Mouse (Mus musculus): ENCODE measurements around the gene Polr2i.
"Not testable (repeated sequence)": the region's sequence is repeated elsewhere in the genome, so short reads cannot be mapped to it uniquely, and the experiment has no call there.

Polr2i gene

DNA sequence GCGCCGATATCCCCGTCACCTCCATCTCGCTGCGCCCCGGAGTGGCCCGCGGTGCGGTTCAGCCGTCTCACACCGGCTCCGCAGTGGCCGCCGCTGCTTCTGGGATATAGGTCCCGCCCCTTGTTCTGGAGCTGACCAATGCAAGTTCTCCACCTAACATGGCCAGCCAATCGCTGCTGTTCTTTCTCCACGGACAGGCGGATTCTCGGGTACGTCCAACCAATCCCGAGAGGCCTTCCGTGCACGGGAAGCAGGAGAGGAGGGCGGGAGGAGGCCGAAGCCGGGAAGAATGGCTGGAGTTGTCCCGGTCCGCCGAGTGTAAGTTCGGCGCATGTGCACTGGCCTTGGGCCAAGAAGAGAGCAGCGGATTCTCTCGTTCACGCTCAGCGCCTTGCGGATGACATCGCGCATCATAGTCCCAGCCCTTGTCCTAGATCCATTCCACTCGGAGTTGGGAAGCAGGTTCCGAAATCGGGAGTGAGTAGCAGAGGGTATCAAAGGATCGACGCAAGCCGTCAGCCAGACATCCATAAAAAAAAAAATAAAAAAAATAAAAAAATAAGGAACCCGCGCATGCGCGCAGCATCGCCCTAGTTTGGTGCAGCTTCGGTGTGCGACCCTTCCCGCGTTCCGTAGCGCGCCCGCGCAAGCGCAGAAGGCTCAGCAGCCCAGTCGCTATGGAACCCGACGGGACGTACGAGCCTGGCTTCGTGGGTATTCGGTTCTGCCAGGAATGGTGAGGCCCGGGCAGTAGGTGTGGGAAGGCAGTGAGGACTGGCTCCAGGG lies at the start of gene Polr2i, which contains the start of gene Tbcb:
Polr2i (plus strand) TSS at position 280 of the 786 bp plus-strand sequence.
Tbcb (minus strand) TSS at position 604 of the 786 bp plus-strand sequence.
- DNase-seq, result peak; percentile 100

DNA sequence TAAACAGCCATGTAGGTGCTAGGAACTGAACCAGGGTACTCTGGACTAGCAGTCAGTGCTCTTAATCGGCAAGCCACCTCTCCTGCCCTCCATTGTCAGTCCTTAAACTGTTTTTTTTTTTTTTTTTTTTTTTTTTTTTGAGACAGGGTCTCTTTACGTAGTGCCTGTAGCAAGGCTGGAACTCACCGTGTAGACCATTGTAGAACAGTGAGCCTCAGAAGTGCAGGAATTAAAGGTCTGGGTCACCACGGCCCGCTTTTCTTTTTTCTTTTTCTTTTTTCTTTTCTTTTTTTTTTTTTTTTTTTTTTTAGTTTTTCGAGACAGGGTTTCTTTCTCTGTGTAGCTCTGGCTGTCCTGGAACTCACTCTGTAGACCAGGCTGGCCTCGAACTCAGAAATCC lies 48.6 kb upstream of the Polr2i start:
- not testable (repeated sequence) for DNase-seq

DNA sequence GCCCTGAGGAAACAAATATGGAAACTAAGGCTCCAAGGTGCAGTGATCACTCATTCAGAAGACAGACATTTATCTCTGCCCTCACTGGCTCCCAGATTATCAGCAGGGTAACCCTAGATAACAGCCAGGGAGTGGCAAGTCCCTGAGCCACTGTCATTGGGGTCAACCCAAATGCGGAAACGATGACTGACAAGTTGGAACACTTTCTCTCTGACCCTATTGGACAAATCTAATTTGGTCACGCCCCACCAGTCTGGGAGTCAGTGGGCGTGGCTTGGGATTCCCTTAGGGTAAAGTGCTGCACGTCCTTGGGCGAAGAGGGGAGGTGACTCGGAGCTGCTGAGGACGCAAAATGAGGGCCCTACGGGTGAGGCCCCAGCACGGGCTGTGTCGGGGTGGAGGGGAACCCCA lies 47.9 kb upstream of the Polr2i start, which contains the start of gene Cox7a1:
Cox7a1 (plus strand) TSS at position 266 of the 411 bp plus-strand sequence.
- peak; percentile 72 for DNase-seq

DNA sequence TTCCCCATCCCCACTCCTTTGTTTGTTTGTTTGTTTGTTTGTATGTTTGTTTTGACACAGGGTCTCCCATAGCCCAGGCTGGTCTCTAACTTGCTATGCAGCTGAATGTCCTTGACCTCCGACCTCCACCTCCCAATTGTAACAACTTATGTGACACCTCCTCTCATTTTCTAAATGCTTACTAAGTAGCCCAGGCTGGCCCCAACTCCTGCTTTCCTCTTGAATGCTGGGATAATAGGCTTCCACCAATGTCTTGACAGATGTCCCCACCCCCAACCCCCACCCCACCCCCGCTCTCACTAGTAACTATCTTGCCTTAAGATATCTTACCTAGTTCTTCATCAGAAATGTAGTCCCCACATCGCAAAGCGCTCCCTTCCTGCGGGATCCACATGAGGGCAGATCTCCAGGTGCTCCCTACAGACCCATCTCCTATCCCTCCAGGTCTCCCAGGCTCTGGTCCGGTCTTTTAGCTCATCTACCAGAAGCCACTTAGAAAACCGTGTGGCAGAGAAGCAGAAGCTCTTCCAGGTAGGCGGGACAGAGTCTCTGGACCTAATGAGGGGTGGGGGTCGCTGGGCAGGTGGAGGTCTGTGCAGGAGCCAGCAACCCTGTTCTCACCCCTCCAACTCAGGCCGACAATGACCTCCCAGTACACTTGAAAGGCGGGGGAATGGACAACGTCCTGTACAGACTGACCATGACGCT lies 47.0 kb upstream of the Polr2i start:
- DNase-seq, result no peak

DNA sequence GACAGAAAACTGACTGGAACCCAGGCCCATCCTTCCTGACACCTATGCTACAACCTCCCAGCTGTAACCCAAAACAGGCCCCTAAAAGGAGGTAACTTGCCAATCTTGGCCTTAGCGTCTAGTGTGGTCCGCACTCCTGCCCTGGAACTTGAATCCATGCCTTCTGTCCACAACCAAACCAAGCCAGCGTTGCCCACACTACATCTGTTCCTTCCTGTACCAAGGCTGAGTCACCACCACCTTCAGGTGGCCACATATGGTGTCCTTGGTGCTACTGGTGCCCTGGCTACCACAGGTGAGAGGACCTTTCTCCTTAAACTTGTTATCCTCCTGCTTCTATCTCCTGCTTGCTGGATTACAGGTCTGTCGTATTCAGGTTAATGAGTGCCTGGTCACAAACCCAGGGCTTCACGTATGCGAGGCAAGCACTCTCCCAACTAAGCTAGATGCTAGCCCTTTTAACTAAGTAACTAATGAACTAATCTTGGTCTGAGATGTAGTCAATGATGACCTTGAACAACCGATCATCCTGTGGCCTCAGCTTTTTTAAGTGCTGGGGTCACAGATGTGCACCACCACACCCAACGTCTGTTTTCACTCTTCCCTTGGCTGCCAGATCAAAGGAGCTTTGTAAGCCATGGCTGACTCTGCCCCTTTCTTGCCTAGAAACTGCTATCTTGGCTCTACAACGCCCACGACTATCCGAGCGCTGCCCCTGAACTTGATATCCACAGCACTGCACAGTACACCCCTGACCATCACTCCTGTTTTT lies 43.2 kb upstream of the Polr2i start:
- DNase-seq, result peak; percentile 44

DNA sequence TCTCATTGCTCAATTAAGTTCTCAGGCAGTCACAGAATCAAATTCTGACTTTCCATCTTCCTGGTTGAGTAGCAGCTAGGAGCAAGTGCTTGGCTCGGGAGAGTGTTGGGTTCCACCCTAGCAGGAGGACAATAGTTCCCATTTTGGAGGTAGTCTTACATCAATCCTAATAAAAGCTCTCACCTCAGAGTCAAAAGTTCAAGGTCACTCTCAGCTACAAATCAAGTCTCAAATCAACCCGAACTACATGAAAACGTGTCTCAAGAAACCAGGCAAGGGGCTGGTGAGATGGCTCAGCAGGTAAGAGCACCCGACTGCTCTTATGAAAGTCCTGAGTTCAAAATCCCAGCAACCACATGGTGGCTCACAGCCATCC lies 42.6 kb upstream of the Polr2i start:
- DNase-seq, result no peak

DNA sequence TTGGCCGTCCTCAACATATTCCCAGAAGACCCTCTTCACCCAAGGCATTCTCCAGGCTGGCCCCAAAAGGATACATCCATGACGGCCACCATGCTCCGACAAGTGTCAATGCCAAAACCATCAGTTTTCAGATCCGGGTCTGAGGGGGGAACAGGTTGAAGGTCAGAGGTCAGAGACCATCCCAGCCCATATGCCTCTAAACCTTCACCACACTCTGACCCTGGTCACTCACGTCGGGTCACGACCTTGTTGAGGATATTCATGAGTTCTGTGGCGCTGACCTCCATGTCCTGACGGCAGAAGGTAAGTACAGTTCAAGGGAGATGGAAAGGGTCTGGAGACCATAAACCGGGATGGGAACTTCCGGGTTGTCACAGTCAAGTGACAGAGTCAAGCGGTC lies 39.7 kb upstream of the Polr2i start:
- peak; percentile 45 for DNase-seq

DNA sequence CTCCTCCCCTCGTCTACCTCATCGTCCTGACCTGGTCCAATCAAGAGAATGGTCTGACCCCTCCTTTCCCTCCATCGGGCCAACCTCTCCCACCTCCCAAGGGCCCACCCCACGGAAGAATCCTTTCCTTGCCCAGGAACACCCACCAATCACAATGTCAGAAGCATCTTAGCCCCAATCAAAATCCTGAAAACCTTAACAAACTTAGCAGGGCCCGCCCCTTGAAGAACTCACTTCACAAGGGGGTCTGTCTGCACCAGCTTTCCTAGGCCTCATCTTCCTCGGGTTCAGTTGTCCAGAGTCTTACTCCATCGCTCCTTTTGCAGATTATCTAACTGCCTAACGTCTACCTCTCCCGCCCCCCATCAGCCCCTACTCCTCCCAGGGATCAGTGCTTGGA lies 38.7 kb upstream of the Polr2i start:
- DNase-seq, result peak; percentile 46

DNA sequence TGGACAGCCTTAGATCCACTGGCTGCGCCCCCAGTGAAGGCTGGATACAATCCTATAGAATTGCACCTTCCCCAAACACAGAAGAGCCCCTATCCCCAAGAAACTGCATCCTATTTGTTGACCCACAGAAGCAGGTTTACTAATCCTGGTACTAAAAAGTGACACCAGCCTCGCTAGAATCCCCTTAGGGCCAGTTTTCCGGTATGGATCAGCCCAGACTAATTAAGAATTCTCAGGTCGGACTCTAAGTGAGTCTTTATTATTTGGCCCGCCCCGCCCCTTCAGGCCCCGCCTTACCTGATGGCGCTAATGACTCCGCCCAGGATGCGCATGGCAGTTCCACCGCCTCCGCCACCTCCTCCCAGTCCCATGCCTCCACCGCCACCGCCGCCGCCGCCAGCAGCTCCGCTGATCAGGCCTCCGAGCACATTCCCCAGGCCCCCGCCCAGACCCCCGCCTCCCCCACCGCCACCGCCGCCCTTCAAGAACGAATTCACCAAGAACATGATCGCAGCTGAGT lies 38.1 kb upstream of the Polr2i start:
- peak; percentile 86 for DNase-seq

DNA sequence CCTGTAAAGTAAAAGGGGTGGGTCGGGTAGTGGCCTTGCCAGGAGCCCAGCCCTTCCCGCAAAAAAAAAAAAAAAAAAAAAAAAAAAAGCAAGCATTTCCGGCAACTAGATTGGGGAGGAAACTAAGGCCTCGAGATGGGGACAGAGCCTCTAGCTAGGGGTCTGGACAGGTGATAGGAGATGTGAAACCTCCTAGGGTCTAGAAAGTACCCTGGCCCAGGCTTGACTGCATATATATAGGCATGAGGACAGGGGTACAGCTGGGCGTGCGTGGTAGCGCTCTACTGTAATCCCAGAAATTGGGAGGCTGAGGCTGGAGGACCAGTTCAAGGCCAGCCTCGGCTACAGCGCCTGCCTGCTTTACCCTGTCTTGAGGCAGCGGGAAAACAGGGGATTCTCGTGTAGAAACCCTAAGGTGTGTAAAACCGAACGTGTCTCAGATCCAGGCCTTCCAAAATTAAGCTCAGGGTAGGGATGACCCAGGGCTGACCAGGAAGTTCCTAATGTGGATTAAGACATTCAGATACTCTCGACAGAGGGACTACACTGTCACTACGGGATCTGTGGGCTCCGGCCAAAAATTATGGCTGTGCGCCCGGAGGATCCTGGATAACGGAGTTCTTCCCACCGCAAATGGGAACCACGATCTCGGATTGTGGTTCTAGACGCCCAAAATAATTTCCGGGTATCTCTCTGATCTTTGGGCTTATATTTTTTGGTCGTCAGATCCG lies 37.5 kb upstream of the Polr2i start:
- peak; percentile 68 for DNase-seq

DNA sequence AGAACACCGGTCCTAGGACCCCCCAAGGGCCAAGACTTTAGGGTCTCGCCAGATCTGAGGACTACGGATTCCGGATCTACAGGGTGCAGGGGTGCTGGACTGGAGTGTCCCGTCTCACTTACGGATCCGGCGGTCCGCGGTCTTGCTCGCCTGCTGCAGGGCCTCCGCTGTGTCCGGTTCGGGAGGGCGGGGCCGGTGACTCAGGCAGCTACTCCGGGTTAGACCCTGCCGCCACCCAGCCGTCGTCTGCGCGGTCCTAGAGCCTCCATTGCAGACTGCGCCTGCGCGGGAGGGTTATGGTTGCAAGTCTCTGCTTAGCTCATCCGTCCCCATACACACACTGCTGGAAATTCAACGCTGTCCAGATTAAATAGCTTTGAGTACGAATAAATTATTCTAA lies 36.9 kb upstream of the Polr2i start:
- peak; percentile 96 for DNase-seq

DNA sequence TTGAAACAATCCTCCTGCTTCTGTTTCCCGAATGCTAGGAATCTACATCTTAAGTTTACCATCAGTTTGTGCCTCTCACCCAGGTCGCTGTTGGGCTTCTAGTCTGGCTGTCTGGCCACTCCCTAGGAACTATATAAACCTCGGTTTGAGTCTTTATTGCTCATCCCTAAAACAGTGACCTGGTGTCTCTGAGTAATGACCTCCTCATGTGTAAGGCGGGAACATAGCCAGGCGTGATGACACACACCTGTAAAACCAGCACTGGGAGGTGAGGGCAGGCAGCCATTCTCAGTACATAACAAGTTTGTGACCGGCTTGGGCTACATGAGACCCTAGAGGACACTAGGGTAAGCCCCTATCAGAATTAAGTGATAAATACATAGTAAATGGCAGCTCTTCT lies 36.3 kb upstream of the Polr2i start:
- DNase-seq, result peak; percentile 54

DNA sequence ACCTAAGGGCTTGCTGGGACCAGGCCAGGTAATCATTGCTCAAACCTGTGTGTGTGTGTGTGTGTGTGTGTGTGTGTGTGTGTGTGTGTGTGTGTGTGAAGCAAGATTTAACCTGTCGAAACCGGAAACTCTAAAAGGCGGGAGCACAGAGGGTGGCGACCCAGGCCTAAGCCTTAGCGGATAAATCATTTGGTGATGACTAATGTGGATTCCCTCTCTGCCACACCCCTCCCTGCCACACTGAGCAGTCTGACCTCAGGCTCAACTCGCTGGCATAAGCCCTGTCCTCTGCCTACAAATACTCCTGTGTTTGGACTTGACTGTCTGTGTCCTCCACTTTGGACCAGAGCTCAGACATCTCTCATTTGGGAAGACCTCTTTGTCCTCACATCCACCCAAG lies 35.6 kb upstream of the Polr2i start:
- peak; percentile 49 for DNase-seq

DNA sequence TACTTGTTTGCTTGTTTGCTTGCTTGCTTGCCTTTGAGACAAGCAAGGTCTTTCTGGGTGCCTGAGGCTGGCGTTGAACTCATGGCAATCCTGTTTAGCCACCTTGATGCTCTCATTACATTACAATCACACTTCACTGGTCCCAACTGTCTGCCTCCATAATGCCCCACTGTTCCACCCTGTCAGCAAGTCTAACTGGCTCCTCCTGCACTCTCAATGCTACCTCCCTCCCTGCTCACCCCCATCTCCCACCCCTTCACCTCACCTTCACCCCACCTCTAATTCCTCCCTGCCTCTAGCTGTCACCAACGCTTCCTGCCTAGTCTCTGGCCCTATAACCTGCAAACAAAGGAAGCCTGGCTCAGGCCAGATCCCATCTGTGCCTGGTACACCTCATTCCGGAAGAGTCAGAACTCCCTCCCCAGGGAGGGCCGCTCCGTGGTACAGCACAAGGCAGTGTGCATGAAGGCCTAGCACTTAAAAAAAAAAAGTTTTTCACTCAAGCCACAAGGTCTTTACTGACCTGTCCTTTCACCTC lies 34.1 kb upstream of the Polr2i start:
- no peak for DNase-seq

DNA sequence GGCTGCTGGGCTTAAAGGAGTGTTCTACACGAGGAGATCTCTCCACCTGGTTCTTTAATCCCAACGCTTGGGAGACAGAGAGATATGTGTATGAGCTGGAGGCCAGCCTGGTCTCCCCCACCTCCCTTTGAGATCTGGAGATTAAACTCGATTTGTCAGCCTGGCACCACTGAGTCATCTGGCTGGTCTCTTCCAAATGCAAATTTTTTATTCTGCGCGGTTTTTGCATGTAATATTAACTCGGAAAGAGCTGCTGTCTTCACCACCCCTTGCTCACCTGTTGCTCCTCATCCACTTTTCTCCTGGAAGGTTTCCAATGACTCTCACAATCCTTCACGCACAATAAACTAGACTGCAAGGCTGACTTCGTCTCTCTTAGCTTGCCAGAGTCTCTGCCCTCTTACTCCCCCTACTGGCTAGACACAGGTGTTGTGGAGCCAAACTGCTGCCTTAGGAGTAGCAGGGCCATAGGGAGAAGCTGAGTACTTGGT lies 33.2 kb upstream of the Polr2i start, which contains the start of gene Capns1:
Capns1 (minus strand) TSS at position 331 of the 491 bp plus-strand sequence.
- peak; percentile 61 for DNase-seq

DNA sequence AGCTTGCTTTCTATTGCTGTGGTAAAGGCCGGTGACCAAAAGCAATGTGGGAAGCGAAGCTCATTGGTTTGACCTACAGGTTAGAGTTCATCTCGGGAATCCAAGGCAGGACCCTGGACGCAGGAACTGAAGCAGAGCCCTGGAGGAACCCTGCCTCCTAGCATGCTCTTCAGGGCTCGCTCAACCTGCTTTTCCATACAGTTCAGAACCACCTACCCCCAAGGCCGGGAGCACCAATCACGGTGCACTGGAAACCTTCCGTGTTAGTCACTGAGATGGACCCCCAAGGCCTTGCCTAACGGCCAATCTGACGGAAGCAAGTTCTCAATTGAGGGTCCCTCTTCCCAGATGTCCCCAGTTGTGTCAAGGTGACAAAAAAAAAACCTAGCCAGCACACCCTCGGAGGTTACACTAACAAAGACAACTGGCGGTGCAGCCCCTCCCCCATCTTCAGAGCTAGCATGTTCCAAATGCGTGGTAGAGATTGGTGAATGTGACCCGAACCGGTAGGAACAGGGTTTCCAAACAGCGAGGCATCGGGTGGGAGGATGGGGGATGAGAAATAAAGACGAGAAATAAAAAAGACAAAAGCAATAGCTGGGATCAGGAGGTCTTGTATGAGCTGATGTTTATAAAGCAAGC lies 32.1 kb upstream of the Polr2i start:
- peak; percentile 29 for DNase-seq

DNA sequence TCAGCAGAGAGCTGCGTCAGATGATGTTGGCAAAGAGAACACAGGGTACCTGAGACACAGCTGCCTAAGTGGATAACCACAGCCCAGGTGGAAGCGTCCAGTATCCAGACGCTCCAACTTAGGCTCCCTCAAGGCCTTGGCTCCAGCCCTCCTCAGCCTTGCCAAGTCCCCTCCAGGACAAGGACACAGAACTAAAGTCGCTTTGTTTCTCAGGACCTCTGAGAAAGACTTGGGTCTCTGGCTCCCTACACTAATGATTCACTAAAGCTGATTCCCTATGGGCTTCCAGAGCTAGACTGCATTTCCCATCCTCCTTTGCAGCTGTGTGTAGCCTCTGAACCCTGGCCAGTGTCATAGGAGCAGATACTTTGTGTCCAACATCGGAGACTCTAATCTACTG lies 31.5 kb upstream of the Polr2i start:
- DNase-seq, result no peak

DNA sequence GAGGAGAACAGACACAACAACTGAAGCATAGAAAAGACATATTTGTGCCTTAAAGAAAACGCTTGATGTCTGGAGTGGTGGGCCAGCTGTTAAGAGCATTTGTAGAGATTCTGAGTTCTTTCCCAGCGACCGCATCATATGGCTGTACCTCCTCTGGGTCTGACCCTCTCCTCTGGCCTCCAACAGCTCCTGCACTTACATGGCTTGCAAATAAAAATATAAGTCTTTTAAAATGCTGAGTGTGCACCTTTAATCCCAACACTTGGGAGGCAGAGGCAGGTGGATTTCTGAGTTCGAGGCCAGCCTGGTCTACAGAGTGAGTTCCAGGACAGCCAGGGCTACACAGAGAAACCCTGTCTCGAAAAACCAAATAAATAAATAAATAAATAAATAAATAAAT lies 31.1 kb upstream of the Polr2i start:
- peak; percentile 9 for DNase-seq

DNA sequence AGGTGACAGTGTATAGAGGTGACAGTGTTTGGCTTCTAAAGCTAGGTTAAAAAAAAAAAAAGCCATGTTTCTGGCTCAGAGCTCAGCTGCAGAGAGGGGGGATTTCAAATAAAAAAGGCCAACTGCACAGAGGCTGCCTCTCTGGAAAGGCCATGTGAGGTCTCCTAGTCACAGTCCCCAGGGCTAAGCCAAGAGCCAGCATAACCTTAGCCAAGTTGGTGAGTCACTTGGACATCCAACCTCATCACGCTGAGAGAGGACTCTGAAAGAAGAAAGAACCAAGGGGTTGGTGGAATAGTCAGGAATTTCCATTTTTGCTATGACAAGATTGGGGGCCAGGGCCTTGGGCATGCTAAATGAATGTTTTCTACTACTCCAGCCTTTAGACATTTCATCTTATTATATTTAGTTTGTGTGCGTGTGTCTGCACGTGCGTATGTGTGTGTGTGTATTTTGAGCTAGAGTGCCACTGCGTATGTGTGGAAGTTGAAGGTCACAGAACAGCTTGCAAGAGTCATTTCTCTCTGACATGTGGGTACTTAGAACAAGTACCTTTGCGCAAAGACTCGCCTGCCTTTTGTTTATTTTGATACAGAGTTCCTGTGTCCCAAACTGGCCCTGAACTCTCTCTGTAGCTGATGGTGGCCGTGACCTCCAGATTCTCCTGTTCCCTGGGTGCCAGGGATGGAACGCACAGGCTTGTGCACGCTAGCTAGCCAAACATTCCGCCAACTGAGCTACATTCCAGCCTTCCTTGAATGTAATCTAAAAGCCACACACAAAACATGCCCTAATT lies 28.7 kb upstream of the Polr2i start:
- peak; percentile 71 for DNase-seq

DNA sequence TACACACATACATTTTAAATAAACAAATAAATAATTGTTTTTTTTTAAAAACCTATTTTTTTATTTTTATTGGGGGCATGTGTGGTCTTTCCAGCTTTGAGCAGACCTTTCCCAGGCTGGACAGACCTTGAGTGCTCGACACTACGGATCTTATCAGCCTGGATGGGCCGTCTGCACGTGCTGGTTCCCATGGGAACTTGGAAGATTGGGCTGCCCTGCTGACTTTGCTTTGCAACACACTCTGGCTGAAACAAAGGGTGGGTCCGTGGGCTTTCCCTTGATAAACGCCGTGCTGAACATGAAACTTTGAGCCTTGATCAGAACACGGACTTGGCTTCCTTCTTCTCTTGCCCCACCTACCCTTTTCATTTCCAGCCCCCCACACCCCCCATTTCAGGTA lies 27.4 kb upstream of the Polr2i start:
- DNase-seq, result peak; percentile 18

All from cerebellum, adult 11-12 months (tissue).